Mouse (Mus musculus): Measurements from ENCODE around the gene Gm45194. TPM values are rescaled to one million over a fixed set of nuclear protein-coding genes. Genes with fewer than 3 reads are reported as not detected.

The Gm45194 gene
- polyA plus RNA-seq (2015; fragmentation: Nextera tagmentation; extraction: Ambion mirVana), result not detected in 2 replicates

DNA sequence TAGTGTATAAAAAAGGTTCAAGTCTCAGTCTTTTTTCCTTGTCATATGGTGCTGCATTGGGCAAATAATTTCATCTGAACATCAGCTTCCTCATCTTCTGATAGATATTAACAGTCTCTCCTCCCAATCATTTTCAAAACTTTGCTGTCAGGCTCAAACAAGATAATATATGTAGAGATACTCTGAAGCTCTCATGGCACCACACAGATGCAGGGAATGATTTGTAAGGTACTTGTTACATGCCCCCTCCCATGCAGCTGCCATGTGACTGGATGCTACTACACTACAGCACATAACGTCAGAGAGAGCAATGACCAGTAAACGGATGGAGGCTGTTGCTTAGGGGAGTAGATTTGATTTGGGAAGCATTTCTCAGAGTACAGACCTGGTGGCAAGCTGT lies at the start of gene Gm45194:
Gm45194 (plus strand) TSS at position 301 of the 400 bp plus-strand sequence.
- no peak within 1 kb of the TSS for H3K27ac ChIP-seq
- no peak for ATAC-seq (ENCODE audit: borderline replicate concordance, extremely low read depth, low FRiP score, low TSS enrichment)
- no peaks in the 10 kb centered on the region for H3K36me3 ChIP-seq
- no peak within 1 kb of the TSS for H3K9ac ChIP-seq
- no peaks in the 10 kb centered on the region for H3K4me1 ChIP-seq
- peaks cover 15% of the 10 kb centered on the region for H3K27me3 ChIP-seq
- WGBS, result 31% methylated on average over 2 of the region's 2 CpGs
- no peak within 1 kb of the TSS for H3K4me2 ChIP-seq
- H3K9me3 ChIP-seq, result no peaks in the 10 kb centered on the region
- no peak within 1 kb of the TSS for H3K4me3 ChIP-seq

DNA sequence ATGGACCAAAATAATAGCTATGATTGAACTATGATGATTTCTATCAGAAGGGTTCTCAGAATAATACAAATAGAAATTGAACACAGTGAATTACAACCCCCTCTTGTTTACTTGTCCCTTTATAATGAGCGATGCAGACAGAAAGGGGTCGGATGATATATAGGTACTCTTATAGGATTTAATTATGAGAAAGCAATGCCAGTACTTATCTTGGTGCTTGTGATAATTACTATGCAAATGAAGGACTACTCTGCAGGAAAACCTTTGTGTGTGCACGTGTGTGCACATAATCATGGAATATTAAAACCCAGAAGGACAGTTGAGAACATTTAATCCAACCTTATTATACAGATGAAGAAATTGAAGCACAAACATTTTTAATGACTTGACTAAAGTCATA lies 35.3 kb upstream of the Gm45194 start:
- no peak overlapping the region for H3K27ac ChIP-seq
- H3K4me2 ChIP-seq, result no peak overlapping the region
- no peak overlapping the region for H3K9ac ChIP-seq
- no peaks in the 10 kb centered on the region for H3K4me1 ChIP-seq
- H3K36me3 ChIP-seq, result no peaks in the 10 kb centered on the region
- WGBS, result 59% methylated on average over 3 of the region's 3 CpGs
- no peak for ATAC-seq (ENCODE audit: borderline replicate concordance, extremely low read depth, low FRiP score, low TSS enrichment)
- no peaks in the 10 kb centered on the region for H3K9me3 ChIP-seq
- H3K27me3 ChIP-seq, result no peaks in the 10 kb centered on the region
- H3K4me3 ChIP-seq, result no peak overlapping the region

- no peaks in the 10 kb centered on the region for H3K4me1 ChIP-seq
- H3K9me3 ChIP-seq, result no peaks in the 10 kb centered on the region
- no peaks in the 10 kb centered on the region for H3K36me3 ChIP-seq
- no peak overlapping the region for H3K27ac ChIP-seq
- H3K9ac ChIP-seq, result no peak overlapping the region
- no peak overlapping the region for H3K4me3 ChIP-seq
- no peak overlapping the region for H3K4me2 ChIP-seq
- no peak for ATAC-seq (ENCODE audit: borderline replicate concordance, extremely low read depth, low FRiP score, low TSS enrichment)
- H3K27me3 ChIP-seq, result no peaks in the 10 kb centered on the region
- WGBS, result 76% methylated on average over 5 of the region's 5 CpGs
Observed at GRCm38 (mm10) chrX:111881251-111881650, 9.9 kb upstream of the Gm45194 start.

DNA sequence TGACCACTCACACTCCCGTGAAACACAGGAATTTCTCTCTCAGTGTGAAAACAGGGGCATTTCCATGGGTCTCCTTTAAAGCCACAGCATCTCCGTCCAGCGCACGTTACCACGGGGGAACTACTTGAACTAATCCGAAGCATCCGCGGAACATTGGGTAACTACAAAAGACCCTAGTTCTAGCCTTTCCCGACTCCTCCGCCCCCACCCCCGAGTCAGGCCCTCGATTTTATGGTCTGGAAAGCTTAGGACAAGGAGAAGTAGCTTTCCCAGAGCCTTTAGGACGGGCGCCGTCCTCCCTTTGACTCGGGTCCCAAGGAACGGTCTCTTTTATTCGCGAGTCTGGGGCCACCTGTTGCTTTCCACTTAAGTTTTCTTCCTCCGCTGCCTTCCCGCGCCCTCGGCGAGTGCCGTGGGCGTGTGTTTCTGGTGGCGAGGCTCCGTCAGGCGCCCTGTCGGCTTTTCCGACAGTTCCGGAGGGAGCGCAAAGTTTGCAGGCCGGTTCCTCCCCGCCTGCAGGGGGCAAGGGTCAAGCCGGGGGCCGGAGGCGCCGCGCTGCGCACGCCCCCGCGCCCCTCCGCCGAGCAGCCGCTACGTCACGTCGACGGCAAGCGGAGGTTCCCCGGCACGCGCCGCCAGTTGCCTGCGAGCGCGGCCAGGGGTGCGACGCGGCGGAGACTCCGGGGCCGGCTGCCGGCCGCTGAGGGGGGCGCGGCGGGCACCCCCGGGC lies 3.3 kb downstream of the Gm45194 start:
- Histone ChIP-seq H3K9me3 (no peaks in the 10 kb centered on the region), H3K4me2 (peak overlapping the region; percentile 63), H3K4me1 (no peaks in the 10 kb centered on the region), H3K4me3 (peak overlapping the region; percentile 35), H3K27me3 (peaks cover 15% of the 10 kb centered on the region), H3K27ac (no peak overlapping the region), H3K36me3 (no peaks in the 10 kb centered on the region), H3K9ac (no peak overlapping the region)
- ATAC-seq (ENCODE audit: borderline replicate concordance, extremely low read depth, low FRiP score, low TSS enrichment), result no peak
- 27% methylated on average over 51 of the region's 71 CpGs for WGBS

- WGBS, result 16% methylated on average over 34 of the region's 70 CpGs
- no peak for ATAC-seq (ENCODE audit: borderline replicate concordance, extremely low read depth, low FRiP score, low TSS enrichment)
Observed at GRCm38 (mm10) chrX:111895084-111895779, 4.0 kb downstream of the Gm45194 start.

GRCm38 (mm10) chrX:111917422-111917821 lies 26.2 kb downstream of the Gm45194 start:
- Histone ChIP-seq H3K27me3 (no peaks in the 10 kb centered on the region), H3K4me3 (no peak overlapping the region), H3K36me3 (no peaks in the 10 kb centered on the region), H3K4me1 (no peaks in the 10 kb centered on the region), H3K9me3 (no peaks in the 10 kb centered on the region), H3K27ac (no peak overlapping the region), H3K9ac (no peak overlapping the region), H3K4me2 (no peak overlapping the region)
- no peak for ATAC-seq (ENCODE audit: borderline replicate concordance, extremely low read depth, low FRiP score, low TSS enrichment)

More at GRCm38 (mm10) chrX:111895084-111895779, 4.0 kb downstream of the Gm45194 start:
- H3K36me3 ChIP-seq, result no peaks in the 10 kb centered on the region
- peak overlapping the region; percentile 35 for H3K4me3 ChIP-seq
- H3K4me1 ChIP-seq, result no peaks in the 10 kb centered on the region
- no peak overlapping the region for H3K9ac ChIP-seq
- peak overlapping the region; percentile 63 for H3K4me2 ChIP-seq
- no peak overlapping the region for H3K27ac ChIP-seq
- peaks cover 15% of the 10 kb centered on the region for H3K27me3 ChIP-seq
- H3K9me3 ChIP-seq, result no peaks in the 10 kb centered on the region

DNA sequence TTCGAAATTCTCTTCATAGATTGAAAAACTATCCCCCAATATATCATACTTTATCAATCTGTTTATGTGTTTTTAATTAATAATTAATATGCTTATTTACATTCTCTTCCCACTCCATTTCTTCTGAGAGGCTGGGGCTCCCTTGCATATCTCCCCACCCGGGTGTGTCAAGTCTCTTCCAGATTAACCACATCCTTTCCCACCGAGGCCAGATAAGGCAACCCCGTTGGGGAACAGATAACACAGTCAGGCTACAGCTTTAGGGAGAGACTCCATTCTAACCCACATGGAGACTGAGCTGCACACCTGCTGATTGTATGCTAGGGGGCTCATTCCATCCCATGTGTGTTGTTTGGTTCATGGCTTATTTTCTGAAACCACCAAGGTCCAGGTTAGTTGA lies 69.7 kb downstream of the Gm45194 start:
- no peak for ATAC-seq (ENCODE audit: borderline replicate concordance, extremely low read depth, low FRiP score, low TSS enrichment)
- Histone ChIP-seq H3K4me3 (no peak overlapping the region), H3K9ac (no peak overlapping the region), H3K27ac (no peak overlapping the region), H3K9me3 (no peaks in the 10 kb centered on the region), H3K4me1 (no peaks in the 10 kb centered on the region), H3K27me3 (no peaks in the 10 kb centered on the region), H3K36me3 (no peaks in the 10 kb centered on the region), H3K4me2 (no peak overlapping the region)
- 64% methylated on average over 4 of the region's 4 CpGs for WGBS

DNA sequence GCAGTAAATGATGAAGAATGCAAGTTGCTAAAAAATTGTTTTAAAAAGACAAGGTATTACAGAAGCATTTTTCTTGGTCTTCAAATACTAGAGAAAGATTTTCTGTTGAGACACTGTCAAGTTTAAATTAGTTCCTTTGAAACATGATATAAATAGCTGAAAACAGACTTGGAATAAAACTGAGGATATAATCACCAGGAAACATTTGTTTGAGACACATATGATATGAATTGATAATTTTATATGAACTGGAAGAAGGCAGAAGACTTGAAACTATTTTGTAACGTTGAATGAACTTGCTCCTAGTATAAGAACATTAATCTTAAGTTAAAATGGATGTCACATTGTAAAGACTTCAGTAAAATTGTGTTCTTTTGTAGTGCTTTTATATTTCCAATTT lies 108.5 kb downstream of the Gm45194 start:
- Histone ChIP-seq H3K36me3 (no peaks in the 10 kb centered on the region), H3K27ac (no peak overlapping the region), H3K27me3 (no peaks in the 10 kb centered on the region), H3K4me2 (no peak overlapping the region), H3K9ac (no peak overlapping the region), H3K4me3 (no peak overlapping the region), H3K4me1 (no peaks in the 10 kb centered on the region), H3K9me3 (no peaks in the 10 kb centered on the region)
- 14% methylated on average over 1 of the region's 1 CpGs for WGBS
- no peak for ATAC-seq (ENCODE audit: borderline replicate concordance, extremely low read depth, low FRiP score, low TSS enrichment)

DNA sequence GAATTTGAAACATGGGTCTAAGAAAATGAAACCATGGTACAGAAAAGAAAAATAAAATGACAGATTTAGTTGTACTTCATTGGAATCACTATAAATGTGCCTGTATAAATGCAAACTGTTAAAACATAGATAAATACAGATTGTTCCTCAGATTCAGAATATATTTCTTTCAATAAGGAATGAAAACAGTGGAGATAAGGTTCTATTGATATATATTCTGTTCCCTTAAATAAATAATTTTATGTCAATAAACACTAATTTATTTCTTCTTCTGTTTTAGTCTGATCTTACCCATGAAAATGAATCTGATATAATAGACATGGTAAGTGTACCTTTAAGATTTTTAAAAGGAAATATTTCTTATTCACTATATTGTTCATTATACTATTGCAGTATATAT lies 119.5 kb downstream of the Gm45194 start, which contains the start of gene Tex16:
Tex16 (plus strand) TSS at position 301 of the 400 bp plus-strand sequence.
- no peaks in the 10 kb centered on the region for H3K9me3 ChIP-seq
- no peak for ATAC-seq (ENCODE audit: borderline replicate concordance, extremely low read depth, low FRiP score, low TSS enrichment)

DNA sequence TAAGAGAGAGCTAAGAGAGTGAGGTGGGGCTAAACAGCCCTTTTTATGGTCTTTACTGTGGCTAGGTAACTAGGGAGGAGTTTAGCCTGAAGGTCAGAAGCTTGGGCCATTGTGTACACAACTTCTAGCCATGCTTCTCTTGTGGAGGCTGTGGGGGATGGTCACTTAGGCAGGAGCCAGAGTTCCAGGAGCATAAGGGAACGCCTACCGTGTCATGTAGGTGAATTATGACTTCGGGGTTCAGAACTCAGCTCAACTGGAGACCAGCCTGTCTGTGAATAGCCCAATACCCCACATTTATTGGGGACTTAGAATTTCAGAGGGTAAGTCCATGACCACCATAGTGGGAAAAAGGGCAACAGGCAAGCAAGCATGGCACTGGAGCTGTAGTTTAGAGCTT lies 347.6 kb downstream of the Gm45194 start, which contains the start of gene 4933403O08Rik:
4933403O08Rik (plus strand) TSS at position 301 of the 400 bp plus-strand sequence.
- no peaks in the 10 kb centered on the region for H3K27me3 ChIP-seq
- no peak within 1 kb of the TSS for H3K27ac ChIP-seq
- H3K36me3 ChIP-seq, result no peaks in the 10 kb centered on the region
- H3K4me2 ChIP-seq, result no peak within 1 kb of the TSS
- no peak within 1 kb of the TSS for H3K9ac ChIP-seq
- H3K4me3 ChIP-seq, result no peak within 1 kb of the TSS
- H3K4me1 ChIP-seq, result no peaks in the 10 kb centered on the region
- no peak for ATAC-seq (ENCODE audit: borderline replicate concordance, extremely low read depth, low FRiP score, low TSS enrichment)
- whole genome bisulfite sequencing, result 85% methylated on average over 3 of the region's 3 CpGs
- no peaks in the 10 kb centered on the region for H3K9me3 ChIP-seq

More for the DNA sequence above, 119.5 kb downstream of the Gm45194 start, which contains the start of gene Tex16:
- no peaks in the 10 kb centered on the region for H3K4me1 ChIP-seq
- no peak within 1 kb of the TSS for H3K4me2 ChIP-seq
- no peak within 1 kb of the TSS for H3K9ac ChIP-seq
- H3K36me3 ChIP-seq, result no peaks in the 10 kb centered on the region
- no peaks in the 10 kb centered on the region for H3K27me3 ChIP-seq
- no peak within 1 kb of the TSS for H3K4me3 ChIP-seq
- no peak within 1 kb of the TSS for H3K27ac ChIP-seq

DNA sequence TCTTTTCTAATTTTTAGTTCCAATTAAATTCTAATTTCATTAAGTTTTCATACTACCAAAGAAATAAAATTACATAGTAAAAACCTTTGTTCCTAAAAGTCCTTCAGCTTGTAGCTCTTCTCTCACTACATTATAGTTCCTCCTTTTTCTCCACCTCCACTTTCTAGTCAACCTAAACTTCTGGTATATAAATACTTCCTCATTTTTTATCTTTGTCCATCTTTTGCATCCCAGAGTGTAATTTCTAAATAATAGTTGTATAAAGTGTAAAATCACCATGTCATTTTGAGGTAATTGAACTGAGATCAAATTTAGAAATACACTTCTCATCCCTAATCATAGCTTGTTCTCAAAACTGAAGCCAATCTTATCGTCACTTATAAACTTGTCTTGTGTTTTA lies 351.7 kb downstream of the Gm45194 start:
- Histone ChIP-seq H3K9me3 (no peaks in the 10 kb centered on the region), H3K9ac (no peak overlapping the region), H3K4me2 (no peak overlapping the region), H3K27me3 (no peaks in the 10 kb centered on the region), H3K27ac (no peak overlapping the region), H3K36me3 (no peaks in the 10 kb centered on the region), H3K4me3 (no peak overlapping the region), H3K4me1 (no peaks in the 10 kb centered on the region)
- ATAC-seq (ENCODE audit: borderline replicate concordance, extremely low read depth, low FRiP score, low TSS enrichment), result no peak
- WGBS, result 70% methylated on average over 1 of the region's 1 CpGs

DNA sequence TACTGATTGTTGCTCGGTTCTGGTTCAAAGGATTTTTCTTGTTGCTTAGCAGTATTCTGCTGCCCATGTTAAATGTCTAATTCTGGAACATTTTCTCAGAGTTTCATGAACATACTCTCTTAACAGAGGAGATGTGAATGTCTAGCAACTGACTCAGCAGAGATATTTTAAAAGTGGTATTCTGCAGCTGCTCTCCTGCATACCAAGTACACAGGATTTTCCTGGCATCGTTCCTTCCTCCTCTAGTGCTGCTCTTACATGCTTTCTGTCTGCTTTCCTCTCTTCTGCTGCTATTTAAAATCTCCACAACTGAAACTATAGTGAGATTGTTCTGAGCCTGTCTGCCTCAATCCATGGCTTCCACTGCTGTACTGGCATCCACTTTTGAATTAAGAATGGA lies 364.3 kb downstream of the Gm45194 start:
- no peak overlapping the region for H3K4me2 ChIP-seq
- 68% methylated on average over 2 of the region's 2 CpGs for WGBS

More for the DNA sequence above, 364.3 kb downstream of the Gm45194 start:
- H3K27ac ChIP-seq, result no peak overlapping the region
- no peak overlapping the region for H3K9ac ChIP-seq
- no peak for ATAC-seq (ENCODE audit: borderline replicate concordance, extremely low read depth, low FRiP score, low TSS enrichment)
- no peaks in the 10 kb centered on the region for H3K9me3 ChIP-seq
- no peaks in the 10 kb centered on the region for H3K4me1 ChIP-seq
- no peak overlapping the region for H3K4me3 ChIP-seq
- no peaks in the 10 kb centered on the region for H3K27me3 ChIP-seq
- H3K36me3 ChIP-seq, result no peaks in the 10 kb centered on the region

Data from lung, embryonic 15.5 days (tissue).